Mouse (Mus musculus) neural tube, embryonic 12.5 days (tissue): ENCODE measurements around the gene Filip1l. TPM values are rescaled to one million over a fixed set of nuclear protein-coding genes. Genes with fewer than 3 reads are reported as not detected.

ENCODE experiments used
- polyA plus RNA-seq: library from polyadenylated mRNA; unstranded; fragments of >200 nt; fragmentation: Nextera tagmentation; extraction: Ambion mirVana; gene quantifications from 2 replicates; pipeline ENCODE4 v1.2.1, GENCODE M21; 2016

Gene Filip1l
- polyA plus RNA-seq, 1 experiment from 2014 or later, result 8.5 TPM

Other genes with a start within 250 kb of the Filip1l start
- gene Tomm70a, start 231.4 kb upstream of the Filip1l start, polyA plus RNA-seq, result 65.1 and 71.1 TPM in 2 replicates
- 38.1 and 41.6 TPM in 2 replicates for gene Nit2, start 185.8 kb upstream of the Filip1l start, polyA plus RNA-seq
- gene Tbc1d23, start 121.6 kb upstream of the Filip1l start, polyA plus RNA-seq, result 25.2 and 28.6 TPM in 2 replicates
- 0.14 and 0.52 TPM in 2 replicates for gene Tmem30c, start 60.2 kb upstream of the Filip1l start, polyA plus RNA-seq